Mouse (Mus musculus): Measurements from ENCODE around the gene Taok3.

DNA sequence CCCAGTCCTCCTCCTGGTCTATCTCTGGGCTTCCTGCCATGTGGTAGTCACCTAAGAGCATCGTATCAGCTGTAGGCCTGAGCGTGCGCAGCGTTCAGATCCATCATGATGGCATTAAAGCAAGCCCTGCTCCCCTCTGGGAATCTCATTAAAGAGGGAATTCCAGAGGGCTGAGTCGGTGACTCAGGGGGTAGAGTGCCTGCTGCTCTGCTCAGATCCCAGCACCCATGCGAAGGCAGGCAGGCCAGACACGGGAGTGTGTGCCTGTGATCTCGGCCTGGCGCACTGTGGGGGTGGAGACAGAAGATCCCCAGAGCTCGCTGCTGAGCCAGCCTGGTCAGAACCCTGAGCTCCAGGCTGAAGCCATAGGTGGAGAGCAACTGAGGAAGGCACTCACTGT lies 128.4 kb downstream of the Taok3 start:
- TF ChIP-seq CTCF (IDR thresholded peaks at IDR 0.05 in 2 of 3, conservative IDR thresholded peaks at IDR 0.05 in 1 of 3; ENCODE audit: control insufficient read depth in 1 of 3, insufficient read depth in 1 of 3, low read depth in 2 of 3, low read length in 3 of 3, poor library complexity in 1 of 3, severe bottlenecking in 1 of 3) (no peak), POLR2A (IDR thresholded peaks at IDR 0.05; ENCODE audit: control insufficient read depth in 1 of 2, insufficient read depth in 1 of 2, low read depth in 1 of 2, low read length in 2 of 2, poor library complexity in 1 of 2) (no peak), ZKSCAN1 (IDR thresholded peaks at IDR 0.05; ENCODE audit: low read depth, low read length) (no peak), ZMIZ1 (IDR thresholded peaks at IDR 0.05; ENCODE audit: low read depth, low read length) (no peak), TAL1 (IDR thresholded peaks at IDR 0.05; ENCODE audit: low read length) (no peak), MAX (IDR thresholded peaks at IDR 0.05; ENCODE audit: low read length) (no peak)
